Comparison of ENCODE assay signal across 9 mouse cellular contexts in genomic region chr2:32157328-32157727, GRCm38 (mm10). TPM values are rescaled to one million over a fixed set of nuclear protein-coding genes. Genes with fewer than 3 reads are reported as not detected.
DNase-seq lines count a peak whose midpoint lies in the region; ATAC-seq lines count a peak whose summit lies in the region.
"Had no signal": no experiment of that assay in that cellular context is flagged by ENCODE, and none has a peak within 500 bp of the region (broad histone marks: within the 10 kb centered on the region; RNA-seq: fewer than 3 reads in every experiment).

No protein-coding gene starts in this region.

- H3K9me3 ChIP-seq in lung, embryonic 16.5 days (ENCODE audit: control insufficient read depth, low read length): no peaks in the 10 kb centered on the region
- H3K9me3 ChIP-seq in forebrain, embryonic 16.5 days (ENCODE audit: control insufficient read depth, low read length): no peaks in the 10 kb centered on the region
- H3K9me3 ChIP-seq in liver, embryonic 13.5 days (replicated peaks): no peaks in the 10 kb centered on the region
- H3K9me3 ChIP-seq: heart, embryonic 15.5 days had no signal

- WGBS in lung, embryonic 16.5 days: 18% methylated on average over 4 of the region's 4 CpGs
- WGBS in forebrain, embryonic 16.5 days: 4% methylated on average over 4 of the region's 4 CpGs
- 64% methylated on average over 4 of the region's 4 CpGs for WGBS in liver, embryonic 13.5 days (ENCODE audit: insufficient replicate concordance)

- no peak overlapping the region for H3K4me3 ChIP-seq in lung, embryonic 16.5 days (ENCODE audit: low read length)
- H3K4me3 ChIP-seq in forebrain, embryonic 16.5 days (replicated peaks; ENCODE audit: low read length): no peak overlapping the region
- no peak overlapping the region for H3K4me3 ChIP-seq in liver, embryonic 13.5 days (replicated peaks)
- H3K4me3 ChIP-seq: erythroblast, embryonic 14.5 days; heart, embryonic 15.5 days had no signal

- no peaks in the 10 kb centered on the region for H3K36me3 ChIP-seq in lung, embryonic 16.5 days (ENCODE audit: control insufficient read depth, insufficient read depth, low read length)
- H3K36me3 ChIP-seq in forebrain, embryonic 16.5 days (ENCODE audit: control insufficient read depth, insufficient read depth): no peaks in the 10 kb centered on the region
- H3K36me3 ChIP-seq in liver, embryonic 13.5 days: peaks cover 15% of the 10 kb centered on the region; the same call in 1 of the 2 replicates
- H3K36me3 ChIP-seq: heart, embryonic 15.5 days had no signal

- no peak for ATAC-seq in lung, embryonic 16.5 days (ENCODE audit: low read depth)
- ATAC-seq in forebrain, embryonic 16.5 days: 0 out of 2 replicates have a peak, but pooled peaks have one; percentile 3
- ATAC-seq in liver, embryonic 13.5 days (ENCODE audit: low read depth): no peak
- no peak for ATAC-seq in megakaryocyte-erythroid progenitor cell, adult 5-6 weeks (replicated peaks; ENCODE audit: low FRiP score, low TSS enrichment, poor library complexity, severe bottlenecking)

- H3K9ac ChIP-seq in lung, embryonic 16.5 days (ENCODE audit: low read length): peak overlapping the region; percentile 40; the same call in 1 of the 2 replicates
- H3K9ac ChIP-seq in forebrain, embryonic 16.5 days (replicated peaks; ENCODE audit: low read depth, low read length): peak overlapping the region; percentile 34; the same call in 1 of the 2 replicates
- H3K9ac ChIP-seq in liver, embryonic 13.5 days: no peak overlapping the region
- H3K9ac ChIP-seq: heart, embryonic 15.5 days had no signal

- no peaks in the 10 kb centered on the region for H3K27me3 ChIP-seq in lung, embryonic 16.5 days (ENCODE audit: control insufficient read depth, insufficient read depth, low read depth, low read length)
- H3K27me3 ChIP-seq in forebrain, embryonic 16.5 days (replicated peaks; ENCODE audit: control insufficient read depth, insufficient read depth, low read length): no peaks in the 10 kb centered on the region
- H3K27me3 ChIP-seq in liver, embryonic 13.5 days: no peaks in the 10 kb centered on the region
- H3K27me3 ChIP-seq: heart, embryonic 15.5 days had no signal

- H3K4me2 ChIP-seq in lung, embryonic 16.5 days (ENCODE audit: low read depth, low read length): peak overlapping the region; percentile 11; the same call in 1 of the 2 replicates
- peak overlapping the region; percentile 29 for H3K4me2 ChIP-seq in forebrain, embryonic 16.5 days (ENCODE audit: low read length)
- H3K4me2 ChIP-seq in liver, embryonic 13.5 days: no peak overlapping the region
- H3K4me2 ChIP-seq: heart, embryonic 15.5 days had no signal

- DNase-seq in lung, postnatal 25 days (ENCODE audit: low spot score): no peak
- no peak for DNase-seq in liver, embryonic 13.5 days
- no peak for DNase-seq in cerebellum, postnatal 36 days
- DNase-seq in cerebellum, adult 11 months: no peak

- H3K4me1 ChIP-seq in lung, embryonic 16.5 days (replicated peaks; ENCODE audit: control insufficient read depth, insufficient read depth, low read length): peaks cover 68% of the 10 kb centered on the region
- H3K4me1 ChIP-seq in forebrain, embryonic 16.5 days (replicated peaks; ENCODE audit: control insufficient read depth, insufficient read depth, low read length): peaks cover 67% of the 10 kb centered on the region
- peaks cover 90% of the 10 kb centered on the region for H3K4me1 ChIP-seq in liver, embryonic 13.5 days (replicated peaks)

- H3K27ac ChIP-seq in lung, embryonic 16.5 days (ENCODE audit: low read length): peak overlapping the region; percentile 56
- peak overlapping the region; percentile 26 for H3K27ac ChIP-seq in forebrain, embryonic 16.5 days (ENCODE audit: low read length)
- H3K27ac ChIP-seq in liver, embryonic 13.5 days: peak overlapping the region; percentile 25; the same call in 1 of the 2 replicates

RNA-seq across cellular contexts. Expression of gene Prrc2b, which starts 6.4 kb away (rescaled TPM):
- 24.7 and 26.9 TPM in 2 replicates for polyA plus RNA-seq in lung, embryonic 16.5 days (2015; fragmentation: Nextera tagmentation; extraction: Ambion mirVana)
- polyA plus RNA-seq in forebrain, embryonic 16.5 days (2015; fragmentation: Nextera tagmentation; extraction: Ambion mirVana): 75.5 and 84.7 TPM in 2 replicates
- 6.8 and 7.7 TPM in 2 replicates for polyA plus RNA-seq in liver, embryonic 13.5 days (2015; fragmentation: Nextera tagmentation; extraction: Ambion mirVana)
- 58.3 and 63.5 TPM in 2 replicates for total RNA-seq in megakaryocyte-erythroid progenitor cell, adult 5-6 weeks (2014; fragmentation: Nextera tagmentation)
- total RNA-seq in megakaryocyte-erythroid progenitor cell, adult 5-6 weeks (2017): 13.9 and 20.1 TPM in 2 replicates
